Mouse (Mus musculus) heart, embryonic 12.5 days (tissue): ENCODE results near the gene Sys1. TPM values are rescaled to one million over a fixed set of nuclear protein-coding genes. Genes with fewer than 3 reads are reported as not detected.

Experiments
- ATAC-seq: fragments of 200-750 bp; cut with Nextera tagmentation; 2 replicates; pipeline ENCODE4 v1.8.0; 2017; ENCODE audit warnings: moderate TSS enrichment, moderate library complexity; ENCODE audit not compliant: insufficient number of reproducible peaks, low FRiP score
- H3K27ac ChIP-seq: fragments of 300-500 bp; sonication (generic); 2 replicates; pipeline ENCODE4 v1.5.1; 2016; ENCODE audit warnings: mild to moderate bottlenecking, moderate library complexity; ENCODE audit not compliant: poor library complexity, severe bottlenecking
- H3K27me3 ChIP-seq: fragments of 300-500 bp; sonication (generic); replicated peaks from 2 replicates; pipeline ENCODE4 v1.6.1; 2016; ENCODE audit warnings: mild to moderate bottlenecking, moderate library complexity
- H3K36me3 ChIP-seq: fragments of 300-500 bp; sonication (generic); 2 replicates; pipeline ENCODE4 v1.6.1; 2016; ENCODE audit warnings: mild to moderate bottlenecking, moderate library complexity
- H3K4me1 ChIP-seq: fragments of 300-500 bp; sonication (generic); replicated peaks from 2 replicates; pipeline ENCODE4 v1.6.1; 2016; ENCODE audit warnings: mild to moderate bottlenecking
- H3K4me2 ChIP-seq: fragments of 300-500 bp; sonication (generic); 2 replicates; pipeline ENCODE4 v1.6.1; 2016; ENCODE audit warnings: mild to moderate bottlenecking, moderate library complexity
- H3K4me3 ChIP-seq: fragments of 300-500 bp; sonication (generic); 2 replicates; pipeline ENCODE4 v1.5.1; 2016; ENCODE audit warnings: mild to moderate bottlenecking
- H3K9ac ChIP-seq: fragments of 300-500 bp; sonication (generic); 2 replicates; pipeline ENCODE4 v1.6.1; 2016; ENCODE audit warnings: mild to moderate bottlenecking, moderate library complexity
- H3K9me3 ChIP-seq: fragments of 300-500 bp; sonication (generic); replicated peaks from 2 replicates; pipeline ENCODE4 v1.6.1; 2016; ENCODE audit warnings: mild to moderate bottlenecking, moderate library complexity
- WGBS: fragments of 180-500 bp; shearing (Covaris S2); methylation state at CpG from one replicate; pipeline ENCODE4 v1.1.7; 2016; 5-methylcytosine and 5-hydroxymethylcytosine counted together
- polyA plus RNA-seq: library from polyadenylated mRNA; unstranded; fragments of >200 nt; fragmentation: Nextera tagmentation; extraction: Ambion mirVana; gene quantifications from 2 replicates; pipeline ENCODE4 v1.2.1, GENCODE M21; 2016

Sys1 gene
- polyA plus RNA-seq, 1 experiment from 2014 or later: 36.4 TPM

DNA sequence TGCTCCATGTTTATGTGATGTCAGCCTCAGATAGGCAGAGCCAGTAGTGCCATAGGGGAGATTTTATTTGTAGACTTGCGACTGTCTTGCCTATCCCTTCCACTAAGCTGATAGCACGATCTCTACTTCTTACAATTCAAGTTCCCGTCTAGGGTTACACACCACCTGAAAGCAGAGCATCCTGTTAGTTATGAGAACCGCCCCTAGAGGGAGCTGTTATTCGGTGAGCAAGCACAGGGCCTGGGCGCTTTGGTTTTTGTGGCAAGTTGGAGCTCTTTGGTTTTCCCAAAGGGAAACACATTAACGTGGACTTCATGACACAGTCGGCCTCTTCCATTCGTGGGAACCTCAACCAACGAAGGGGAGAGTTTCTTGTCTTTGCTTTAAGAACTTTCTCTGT, 13.5 kb downstream of the Sys1 start:
- Histone ChIP-seq H3K27me3 (no peaks in the 10 kb centered on the region), H3K9me3 (no peaks in the 10 kb centered on the region), H3K9ac (no peak overlapping the region), H3K4me2 (no peak overlapping the region), H3K4me1 (no peaks in the 10 kb centered on the region), H3K36me3 (peaks cover 15% of the 10 kb centered on the region; the same call in 1 of the 2 replicates), H3K4me3 (no peak overlapping the region), H3K27ac (no peak overlapping the region)
- no peak for ATAC-seq
- WGBS: 22% methylated on average over 10 of the region's 10 CpGs

DNA sequence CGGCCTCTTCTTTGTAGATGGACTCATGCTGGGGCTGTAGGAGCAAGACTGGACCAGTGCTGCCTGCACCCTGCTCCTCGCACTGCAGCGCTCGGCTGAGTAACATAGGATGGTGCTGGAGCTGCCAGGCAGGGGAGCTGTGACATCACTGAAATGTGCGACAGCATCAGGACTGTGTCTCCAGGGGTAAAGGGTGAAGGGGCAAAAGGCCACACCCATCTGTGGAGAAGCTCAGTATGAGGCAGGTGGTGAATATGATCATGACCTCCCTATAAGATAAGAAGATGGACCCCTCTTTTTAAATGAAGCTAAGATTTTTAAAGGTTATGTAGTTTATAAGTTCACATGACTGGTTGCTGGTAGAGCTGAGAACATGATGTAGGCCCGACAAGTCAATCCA, 16.9 kb downstream of the Sys1 start, which contains the start of gene Trp53tg5:
TSS of gene Trp53tg5 (minus strand) at position 101 of the 400 bp plus-strand sequence.
- H3K36me3 ChIP-seq: peaks cover 5% of the 10 kb centered on the region; the same call in 1 of the 2 replicates
- no peak for ATAC-seq
- H3K9ac ChIP-seq: no peak within 1 kb of the TSS
- H3K27ac ChIP-seq: no peak within 1 kb of the TSS
- no peak within 1 kb of the TSS for H3K4me3 ChIP-seq
- H3K4me2 ChIP-seq: no peak within 1 kb of the TSS
- 76% methylated on average over 6 of the region's 6 CpGs for WGBS
- no peaks in the 10 kb centered on the region for H3K4me1 ChIP-seq
- no peaks in the 10 kb centered on the region for H3K9me3 ChIP-seq
- H3K27me3 ChIP-seq: no peaks in the 10 kb centered on the region

DNA sequence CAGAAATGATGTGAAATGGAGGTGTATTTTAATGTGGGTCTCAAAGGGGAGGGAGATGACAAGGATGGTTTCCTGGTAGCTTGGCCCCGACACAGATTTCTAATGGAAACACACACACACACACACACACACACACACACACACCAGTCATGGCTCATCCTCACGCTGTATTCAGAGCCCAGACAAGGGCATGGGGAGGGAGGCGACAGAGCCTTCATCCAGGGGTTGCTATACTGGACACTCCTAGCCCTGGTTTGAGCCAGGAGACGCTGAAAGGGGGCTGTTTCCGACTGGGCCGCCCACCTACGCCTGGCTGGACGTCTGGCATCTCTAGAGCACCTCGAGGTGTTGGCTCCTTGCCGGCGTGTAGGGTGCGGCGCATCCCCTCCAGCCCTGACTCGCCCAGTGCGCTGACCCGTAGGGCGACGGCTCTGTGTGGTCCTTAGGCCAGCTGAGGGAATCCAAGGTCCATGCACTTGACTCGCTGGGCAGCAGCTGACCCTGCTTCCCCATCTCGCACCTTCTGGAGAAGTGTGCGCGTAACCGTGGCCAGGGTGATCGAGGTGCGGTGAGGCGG, 29.0 kb downstream of the Sys1 start, which contains the start of gene Dbndd2:
TSS of gene Dbndd2 (plus strand) at position 426 of the 577 bp plus-strand sequence.
- peak within 1 kb of the TSS; percentile 43 for H3K27ac ChIP-seq
- H3K4me3 ChIP-seq: peak within 1 kb of the TSS; percentile 79
- ATAC-seq: peak; percentile 49
- H3K4me2 ChIP-seq: peak within 1 kb of the TSS; percentile 97
- WGBS: 1% methylated on average over 26 of the region's 26 CpGs
- peaks cover 18% of the 10 kb centered on the region for H3K4me1 ChIP-seq
- peaks cover 10% of the 10 kb centered on the region for H3K36me3 ChIP-seq
- no peaks in the 10 kb centered on the region for H3K9me3 ChIP-seq
- peaks cover 29% of the 10 kb centered on the region for H3K27me3 ChIP-seq
- H3K9ac ChIP-seq: peak within 1 kb of the TSS; percentile 82

DNA sequence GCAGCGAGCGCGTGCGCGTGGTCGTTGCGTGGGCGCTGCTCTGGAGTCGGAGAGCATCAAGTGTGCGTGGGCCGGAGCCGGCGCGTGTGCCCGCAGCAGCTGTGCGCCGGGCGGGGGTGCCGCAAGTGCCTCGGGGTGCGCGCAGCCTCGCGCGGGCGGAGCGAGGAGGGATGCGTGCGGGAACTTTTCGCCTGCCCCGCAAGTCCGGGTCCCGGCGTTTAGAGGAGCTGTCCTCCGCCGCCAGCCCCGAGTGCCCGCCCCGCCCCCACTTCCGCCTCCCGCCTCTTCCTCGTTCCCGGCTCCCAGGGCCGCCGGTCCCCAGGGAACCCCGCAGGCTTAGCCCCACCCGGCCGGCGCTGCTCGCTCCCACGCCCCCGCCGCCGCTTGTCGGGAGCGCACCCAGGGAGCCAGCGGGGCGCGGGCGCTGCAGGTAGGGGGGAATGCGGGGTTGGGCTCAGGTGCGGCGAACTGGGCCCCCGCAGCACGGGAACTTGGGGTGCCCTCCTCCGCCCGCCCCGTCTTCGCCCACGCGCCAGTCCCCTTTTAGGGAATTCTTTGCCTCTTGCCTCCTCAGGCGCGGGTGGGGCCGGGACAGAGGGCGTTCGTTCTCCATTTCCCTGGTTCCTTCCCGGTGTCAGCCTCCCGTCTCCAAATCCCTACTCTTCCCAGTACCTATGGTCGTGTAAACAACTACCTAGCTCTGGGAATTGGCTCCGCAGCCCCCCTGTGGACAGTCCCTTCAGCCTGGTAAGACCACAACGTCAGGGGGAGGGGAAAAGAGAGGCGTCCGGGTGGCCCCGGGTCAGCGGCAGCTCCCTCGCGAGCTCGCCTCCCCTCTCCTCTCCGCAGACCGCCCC, 29.7 kb downstream of the Sys1 start:
- peak overlapping the region; percentile 82 for H3K9ac ChIP-seq
- peaks cover 12% of the 10 kb centered on the region for H3K36me3 ChIP-seq
- H3K9me3 ChIP-seq: no peaks in the 10 kb centered on the region
- peak; percentile 69 for ATAC-seq
- peak overlapping the region; percentile 97 for H3K4me2 ChIP-seq
- peak overlapping the region; percentile 79 for H3K4me3 ChIP-seq
- peaks cover 29% of the 10 kb centered on the region for H3K27me3 ChIP-seq
- H3K4me1 ChIP-seq: peaks cover 18% of the 10 kb centered on the region
- peak overlapping the region; percentile 43 for H3K27ac ChIP-seq
- under 1% methylated on average over 88 of the region's 90 CpGs for WGBS

DNA sequence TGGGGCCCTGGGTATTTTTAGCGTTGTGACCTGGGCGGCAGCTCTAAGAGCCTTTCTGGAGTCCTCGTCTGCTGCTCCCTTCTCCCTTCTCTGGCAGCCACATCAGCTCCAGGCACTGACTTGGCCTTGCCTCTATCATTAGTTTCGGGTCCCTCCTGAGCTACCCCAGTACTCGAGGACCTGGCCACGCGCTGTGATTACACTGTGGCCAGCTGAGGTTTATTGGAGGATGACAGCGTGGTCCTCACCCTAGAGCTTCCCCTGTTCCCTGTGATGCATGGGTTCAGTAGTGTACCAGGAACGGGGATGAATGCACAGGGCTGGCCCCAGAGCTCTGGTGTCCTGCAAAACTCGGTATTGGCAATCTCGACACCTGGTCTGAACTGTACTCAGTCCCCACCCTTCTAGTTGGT, 30.4 kb downstream of the Sys1 start:
- Histone ChIP-seq H3K36me3 (peaks cover 12% of the 10 kb centered on the region), H3K27me3 (peaks cover 29% of the 10 kb centered on the region), H3K9me3 (no peaks in the 10 kb centered on the region), H3K27ac (peak overlapping the region; percentile 43), H3K4me3 (peak overlapping the region; percentile 79), H3K4me1 (peaks cover 18% of the 10 kb centered on the region), H3K9ac (peak overlapping the region; percentile 82), H3K4me2 (peak overlapping the region; percentile 97)
- WGBS: 8% methylated on average over 11 of the region's 11 CpGs
- ATAC-seq: peak; percentile 54; the same call in 1 of the 2 replicates

DNA sequence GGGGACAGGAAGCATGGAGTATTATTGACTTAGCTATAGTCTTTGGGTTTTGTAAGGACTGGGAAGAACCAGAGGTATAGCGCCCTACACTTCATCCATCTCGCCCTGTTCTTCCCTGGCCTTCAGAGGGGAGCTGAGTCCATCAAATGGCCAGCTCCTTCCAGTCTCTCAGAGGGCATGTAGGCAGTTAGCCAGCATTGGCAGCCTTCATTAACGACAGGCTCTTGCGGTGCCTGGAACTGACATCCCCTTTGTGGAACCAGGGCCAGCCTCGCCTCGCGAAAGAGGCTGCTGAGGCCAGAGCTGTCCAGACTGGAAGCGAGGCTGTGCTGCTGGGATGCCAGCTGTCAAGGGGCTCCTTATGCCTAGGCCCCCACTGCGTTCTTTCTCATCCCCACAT, 31.0 kb downstream of the Sys1 start:
- ATAC-seq: no peak
- H3K27me3 ChIP-seq: peaks cover 29% of the 10 kb centered on the region
- H3K27ac ChIP-seq: no peak overlapping the region
- peaks cover 12% of the 10 kb centered on the region for H3K36me3 ChIP-seq
- 0 out of 2 replicates have a peak overlapping the region, but pooled peaks have one; percentile 82 for H3K9ac ChIP-seq
- no peaks in the 10 kb centered on the region for H3K9me3 ChIP-seq
- H3K4me1 ChIP-seq: peaks cover 18% of the 10 kb centered on the region
- WGBS: 68% methylated on average over 9 of the region's 9 CpGs
- H3K4me3 ChIP-seq: no peak overlapping the region
- peak overlapping the region; percentile 97 for H3K4me2 ChIP-seq

DNA sequence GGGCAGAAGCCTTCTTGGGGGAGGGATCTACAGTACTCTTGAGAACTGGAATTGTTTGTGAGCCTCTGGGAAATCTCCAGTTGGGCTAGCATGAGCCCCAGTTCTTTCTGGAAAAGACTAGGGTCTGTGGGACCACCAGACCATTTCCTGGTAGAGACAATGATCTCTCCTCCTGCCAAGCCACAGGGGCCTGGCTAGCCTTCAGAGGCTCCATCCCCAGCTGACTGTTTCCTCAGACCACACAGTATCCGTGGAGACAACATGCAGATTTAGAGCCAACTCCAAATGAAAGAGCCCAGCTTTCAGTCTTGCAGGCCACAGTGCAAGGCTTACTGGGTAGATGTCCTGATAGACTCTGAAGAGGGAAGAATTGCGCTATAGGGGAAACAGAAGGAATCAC, 37.4 kb downstream of the Sys1 start:
- no peak for ATAC-seq
- Histone ChIP-seq H3K27ac (no peak overlapping the region), H3K27me3 (no peaks in the 10 kb centered on the region), H3K4me1 (peaks cover 7% of the 10 kb centered on the region), H3K36me3 (peaks cover 14% of the 10 kb centered on the region), H3K9me3 (no peaks in the 10 kb centered on the region), H3K4me2 (no peak overlapping the region), H3K4me3 (no peak overlapping the region), H3K9ac (no peak overlapping the region)
- WGBS: 57% methylated on average over 2 of the region's 2 CpGs

DNA sequence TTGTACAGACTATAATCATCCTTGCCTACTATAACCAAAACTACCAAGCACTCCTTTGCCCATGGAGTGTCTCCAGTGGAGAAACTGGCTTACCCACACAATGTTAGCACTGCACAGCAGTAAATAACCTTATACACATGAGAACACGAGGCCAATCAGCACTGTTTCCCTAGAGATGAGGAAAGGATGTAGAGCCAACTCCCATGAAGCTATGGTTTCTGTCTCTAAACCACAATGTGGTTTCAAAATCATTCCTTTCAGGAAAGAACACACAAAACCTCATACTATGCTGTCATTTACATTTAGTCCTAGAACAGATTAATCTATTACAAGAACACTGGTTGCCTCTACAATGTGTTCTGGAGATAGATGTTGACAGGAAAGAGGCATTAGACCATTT, 39.6 kb downstream of the Sys1 start:
- ATAC-seq: no peak
- H3K4me2 ChIP-seq: 0 out of 2 replicates have a peak overlapping the region, but pooled peaks have one; percentile 31
- H3K9ac ChIP-seq: no peak overlapping the region
- no peak overlapping the region for H3K27ac ChIP-seq
- no peaks in the 10 kb centered on the region for H3K9me3 ChIP-seq
- H3K4me1 ChIP-seq: peaks cover 7% of the 10 kb centered on the region
- peaks cover 23% of the 10 kb centered on the region for H3K36me3 ChIP-seq
- H3K27me3 ChIP-seq: no peaks in the 10 kb centered on the region
- no peak overlapping the region for H3K4me3 ChIP-seq
- WGBS: 45% methylated on average over 1 of the region's 1 CpGs

DNA sequence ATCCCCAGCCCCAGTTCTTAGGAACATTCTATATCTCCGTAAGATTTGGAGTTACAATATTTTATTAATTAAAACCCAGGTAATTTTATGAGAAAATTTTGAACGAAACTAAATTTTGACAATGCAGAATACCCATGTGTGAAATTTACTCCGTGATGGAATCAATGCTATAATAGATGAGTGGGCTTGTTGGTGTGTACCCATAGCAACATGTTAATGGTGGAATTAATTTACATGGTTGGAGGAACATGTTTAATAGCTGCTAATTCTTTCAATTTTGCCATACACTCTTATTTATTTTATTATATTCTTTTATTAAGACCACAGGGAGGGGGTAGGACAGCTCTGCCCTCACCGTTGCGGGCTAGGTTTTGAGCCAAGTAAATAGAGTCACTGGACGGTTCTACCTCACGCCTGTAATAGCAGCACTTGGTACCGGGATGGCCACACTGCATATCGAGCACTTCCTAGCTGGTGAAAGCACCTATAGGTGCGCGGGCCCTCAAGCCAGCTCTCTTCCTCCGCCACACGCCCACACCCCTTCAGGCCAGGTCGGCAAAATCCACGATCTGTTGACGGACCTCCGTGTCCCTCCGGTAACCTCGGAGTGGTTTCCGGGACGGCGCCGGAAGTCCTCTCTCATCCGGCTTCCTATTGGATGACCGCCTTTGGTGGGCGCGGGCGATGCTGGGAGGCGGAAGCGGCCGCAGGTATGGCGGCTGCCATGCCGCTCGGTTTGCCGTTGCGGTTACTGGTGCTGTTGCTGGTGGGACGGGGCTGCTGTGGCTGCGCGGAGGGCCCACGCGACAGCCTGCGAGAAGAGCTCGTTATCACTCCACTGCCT, 40.3 kb downstream of the Sys1 start, which contains the start of gene Pigt:
TSS of gene Pigt (plus strand) at position 674 of the 844 bp plus-strand sequence.
- peak within 1 kb of the TSS; percentile 92 for H3K4me2 ChIP-seq
- WGBS: 4% methylated on average over 43 of the region's 43 CpGs
- H3K4me3 ChIP-seq: peak within 1 kb of the TSS; percentile 92
- peaks cover 29% of the 10 kb centered on the region for H3K36me3 ChIP-seq
- peak within 1 kb of the TSS; percentile 81 for H3K9ac ChIP-seq
- peak within 1 kb of the TSS; percentile 67 for H3K27ac ChIP-seq
- peaks cover 7% of the 10 kb centered on the region for H3K4me1 ChIP-seq
- ATAC-seq: peak; percentile 91
- no peaks in the 10 kb centered on the region for H3K9me3 ChIP-seq
- no peaks in the 10 kb centered on the region for H3K27me3 ChIP-seq

DNA sequence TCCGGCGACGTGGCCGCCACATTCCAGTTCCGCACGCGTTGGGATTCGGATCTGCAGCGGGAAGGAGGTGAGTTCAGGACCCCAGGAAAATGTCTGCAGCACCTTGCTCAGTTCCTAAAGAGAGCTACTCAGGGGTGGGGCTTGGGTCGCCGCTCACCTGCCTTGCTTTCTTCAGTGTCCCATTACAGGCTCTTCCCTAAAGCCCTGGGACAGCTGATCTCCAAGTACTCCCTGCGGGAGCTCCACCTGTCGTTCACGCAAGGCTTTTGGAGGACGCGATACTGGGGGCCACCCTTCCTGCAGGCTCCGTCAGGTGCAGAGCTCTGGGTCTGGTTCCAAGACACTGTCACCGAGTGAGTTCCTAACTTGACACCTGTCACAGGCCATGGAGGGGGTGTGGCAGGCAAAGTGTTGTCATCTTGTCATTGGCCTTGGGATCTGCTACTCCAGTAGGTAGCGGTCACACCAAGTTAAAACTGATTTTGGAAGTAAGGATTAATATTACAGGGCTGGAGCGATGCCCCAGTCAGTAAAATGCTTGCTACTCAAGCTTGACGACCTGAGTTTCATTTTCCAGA, 41.0 kb downstream of the Sys1 start:
- Histone ChIP-seq H3K27ac (no peak overlapping the region), H3K9me3 (no peaks in the 10 kb centered on the region), H3K9ac (peak overlapping the region; percentile 81), H3K4me3 (peak overlapping the region; percentile 92), H3K4me1 (peaks cover 7% of the 10 kb centered on the region), H3K36me3 (peaks cover 36% of the 10 kb centered on the region), H3K4me2 (peak overlapping the region; percentile 92), H3K27me3 (no peaks in the 10 kb centered on the region)
- 5% methylated on average over 21 of the region's 21 CpGs for WGBS
- peak; percentile 29; the same call in 1 of the 2 replicates for ATAC-seq
